13 mouse cellular contexts compared by ENCODE assay signal in the genomic region with DNA sequence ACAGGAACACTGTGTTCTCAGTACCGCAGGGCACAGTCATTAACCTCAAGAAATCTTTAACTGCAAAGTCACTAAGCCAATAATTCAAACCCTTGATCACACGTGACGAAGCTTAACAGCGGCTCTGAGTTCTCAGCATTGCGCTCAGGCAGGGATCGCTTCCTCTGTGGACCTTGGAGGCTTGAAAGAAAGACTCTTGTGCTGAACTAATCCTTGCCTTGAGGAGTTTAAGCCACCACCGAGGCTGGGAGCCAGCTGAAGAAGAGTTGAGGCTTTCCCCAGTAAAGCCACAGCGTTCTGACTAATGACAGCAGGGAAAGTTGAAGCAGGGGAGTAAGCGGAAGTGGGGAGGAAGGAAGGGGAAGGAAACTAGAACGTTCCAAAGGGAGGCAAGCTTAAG.
DNase-seq lines count a peak whose midpoint lies in the region; ATAC-seq and TF ChIP-seq lines count a peak whose summit lies in the region.
"Had no signal": no experiment of that assay in that cellular context is flagged by ENCODE, and none has a peak within 500 bp of the region (broad histone marks: within the 10 kb centered on the region; RNA-seq: fewer than 3 reads in every experiment).

No protein-coding gene starts in this region.

- peaks cover 12% of the 10 kb centered on the region for H3K4me1 ChIP-seq in heart, postnatal 0 days (ENCODE audit: control insufficient read depth, insufficient read depth)
- H3K4me1 ChIP-seq in hindbrain, embryonic 13.5 days (replicated peaks): no peaks in the 10 kb centered on the region
- H3K4me1 ChIP-seq: forebrain, embryonic 12.5 days had no signal

- no peak overlapping the region for H3K9ac ChIP-seq in heart, postnatal 0 days (replicated peaks; ENCODE audit: low read depth, low read length)
- H3K9ac ChIP-seq in hindbrain, embryonic 13.5 days: no peak overlapping the region
- H3K9ac ChIP-seq: forebrain, embryonic 12.5 days; lung, embryonic 14.5 days had no signal

- no peak overlapping the region for H3K4me2 ChIP-seq in heart, postnatal 0 days (ENCODE audit: low read depth, low read length)
- no peak overlapping the region for H3K4me2 ChIP-seq in hindbrain, embryonic 13.5 days
- H3K4me2 ChIP-seq: forebrain, embryonic 12.5 days; lung, embryonic 14.5 days had no signal

- TF ChIP-seq CTCF in heart, postnatal 0 days (IDR thresholded peaks at IDR 0.05; ENCODE audit: low read depth): no peak

- TF ChIP-seq EP300 in heart, postnatal 0 days (IDR thresholded peaks at IDR 0.05; ENCODE audit: low read depth): no peak

- no peaks in the 10 kb centered on the region for H3K36me3 ChIP-seq in heart, postnatal 0 days (replicated peaks; ENCODE audit: control insufficient read depth, insufficient read depth, low read length)
- no peaks in the 10 kb centered on the region for H3K36me3 ChIP-seq in hindbrain, embryonic 13.5 days
- H3K36me3 ChIP-seq: forebrain, embryonic 12.5 days had no signal

- no peak for DNase-seq in heart, postnatal 0 days (ENCODE audit: low spot score)
- DNase-seq in heart, postnatal 25 days (ENCODE audit: low spot score): no peak
- peak; percentile 52 for DNase-seq in CD4-positive, CD25-positive, alpha-beta regulatory T cell, adult 2 months (ENCODE audit: low read depth, low spot score)
- DNase-seq in monocyte, adult 2 months (ENCODE audit: low read depth in 1 of 2, low spot score in 2 of 2): peak; percentile 57 to 61
- no peak for DNase-seq in urinary bladder, postnatal 36 days (ENCODE audit: low spot score in 2 of 2)
- DNase-seq in cerebellum, postnatal 10 days: no peak
- DNase-seq: cerebellum, adult 9-11 months; layer of hippocampus, adult 9-11 months; lung, embryonic 14.5 days; right cerebral cortex, postnatal 4 days had no signal

- no peaks in the 10 kb centered on the region for H3K27me3 ChIP-seq in heart, postnatal 0 days (ENCODE audit: control insufficient read depth, insufficient read depth, low read length)
- H3K27me3 ChIP-seq in hindbrain, embryonic 13.5 days: no peaks in the 10 kb centered on the region
- H3K27me3 ChIP-seq: forebrain, embryonic 12.5 days had no signal

- intact Hi-C loops in heart, postnatal 25 days (cut with DNase I): no loop called here

- WGBS in heart, postnatal 0 days: 69% methylated on average over 10 of the region's 10 CpGs
- 80% methylated on average over 10 of the region's 10 CpGs for WGBS in hindbrain, embryonic 13.5 days

- no peak overlapping the region for H3K4me3 ChIP-seq in heart, postnatal 0 days (ENCODE audit: low read depth, low read length)
- H3K4me3 ChIP-seq in hindbrain, embryonic 13.5 days: no peak overlapping the region
- H3K4me3 ChIP-seq: forebrain, embryonic 12.5 days had no signal

- H3K9me3 ChIP-seq in heart, postnatal 0 days (replicated peaks; ENCODE audit: control insufficient read depth, low read length): no peaks in the 10 kb centered on the region
- H3K9me3 ChIP-seq in hindbrain, embryonic 13.5 days: no peaks in the 10 kb centered on the region
- H3K9me3 ChIP-seq: forebrain, embryonic 12.5 days had no signal

- H3K27ac ChIP-seq in heart, postnatal 0 days (ENCODE audit: low read depth): 0 out of 2 replicates have a peak overlapping the region, but pooled peaks have one; percentile 32
- no peak overlapping the region for H3K27ac ChIP-seq in hindbrain, embryonic 13.5 days
- H3K27ac ChIP-seq: forebrain, embryonic 12.5 days had no signal

- no peak for ATAC-seq in heart, postnatal 0 days (ENCODE audit: insufficient read depth, low read depth)
- peak; percentile 70 to 75 for ATAC-seq in hematopoietic stem cell, adult 5-6 weeks (replicated peaks in 1 of 2; ENCODE audit: insufficient read depth in 1 of 2, low FRiP score in 2 of 2, low TSS enrichment in 1 of 2, low read depth in 1 of 2, poor library complexity in 2 of 2, severe bottlenecking in 2 of 2)
- ATAC-seq in hindbrain, embryonic 13.5 days (ENCODE audit: low FRiP score): no peak

Comparison
In these comparisons a context has a peak if more than half of its experiments do, and no peak if none do; other contexts are left out.
1. ATAC-seq: peak in hematopoietic stem cell, adult 5-6 weeks (2 of 2); none in heart, postnatal 0 days (single experiment) and hindbrain, embryonic 13.5 days (single experiment).
2. DNase-seq: peak in CD4-positive, CD25-positive, alpha-beta regulatory T cell, adult 2 months (single experiment) and monocyte, adult 2 months (2 of 2); none in heart, postnatal 0 days (single experiment), heart, postnatal 25 days (single experiment), urinary bladder, postnatal 36 days (0 of 2) and cerebellum, postnatal 10 days (0 of 2).